Mouse (Mus musculus) intestine, postnatal 0 days (tissue): ENCODE measurements around the gene Klf4. TPM values are rescaled to one million over a fixed set of nuclear protein-coding genes. Genes with fewer than 3 reads are reported as not detected.

Experiments
- ATAC-seq: fragments of 200-750 bp; cut with Nextera tagmentation; 2 replicates; pipeline ENCODE4 v1.8.0; 2017; ENCODE audit warnings: mild to moderate bottlenecking, moderate TSS enrichment, moderate library complexity
- H3K27ac ChIP-seq: fragments of 300-500 bp; sonication (generic); 2 replicates; pipeline ENCODE4 v1.5.1; 2014; ENCODE audit warnings: mild to moderate bottlenecking, low read depth, low read length, moderate library complexity
- H3K27me3 ChIP-seq: fragments of 300-500 bp; sonication (generic); replicated peaks from 2 replicates; pipeline ENCODE4 v1.6.1; 2014; ENCODE audit warnings: low read length, mixed read lengths; ENCODE audit not compliant: control insufficient read depth, insufficient read depth
- H3K36me3 ChIP-seq: fragments of 300-500 bp; sonication (generic); 2 replicates; pipeline ENCODE4 v1.6.1; 2014; ENCODE audit warnings: mild to moderate bottlenecking, moderate library complexity; ENCODE audit not compliant: control insufficient read depth, insufficient read depth
- H3K4me1 ChIP-seq: fragments of 300-500 bp; sonication (generic); replicated peaks from 2 replicates; pipeline ENCODE4 v1.6.1; 2014; ENCODE audit warnings: antibody characterized with exemption, low read length, mixed read lengths; ENCODE audit not compliant: control insufficient read depth, insufficient read depth
- H3K4me2 ChIP-seq: fragments of 300-500 bp; sonication (generic); replicated peaks from 2 replicates; pipeline ENCODE4 v1.6.1; 2014; ENCODE audit warnings: low read depth, mild to moderate bottlenecking, moderate library complexity
- H3K4me3 ChIP-seq: fragments of 300-500 bp; sonication (generic); 2 replicates; pipeline ENCODE4 v1.5.1; 2014; ENCODE audit warnings: low read depth, low read length
- H3K9ac ChIP-seq: fragments of 300-500 bp; sonication (generic); 2 replicates; pipeline ENCODE4 v1.6.1; 2014; ENCODE audit warnings: mild to moderate bottlenecking, low read depth, low read length
- H3K9me3 ChIP-seq: fragments of 300-500 bp; sonication (generic); 2 replicates; pipeline ENCODE4 v1.6.1; 2016; ENCODE audit warnings: mixed run types; ENCODE audit not compliant: control insufficient read depth
- CTCF ChIP-seq: sonication (generic); IDR thresholded peaks from 2 replicates; pipeline ENCODE4 v1.5.1; 2016; ENCODE audit warnings: low read depth, mild to moderate bottlenecking, control low read depth, antibody characterized with exemption, moderate library complexity
- WGBS: fragments of 180-500 bp; shearing (Covaris S2); extraction: QIAGEN DNeasy Blood & Tissue Kit; methylation state at CpG from one replicate; pipeline ENCODE4 v1.1.7; 2014; 5-methylcytosine and 5-hydroxymethylcytosine counted together
- polyA plus RNA-seq: library from polyadenylated mRNA; unstranded; fragments of >200 nt; fragmentation: Nextera tagmentation; extraction: Ambion mirVana; gene quantifications from 2 replicates; pipeline ENCODE4 v1.2.1, GENCODE M21; 2015

Klf4 gene
- 23.6 and 28.4 TPM in 2 replicates for polyA plus RNA-seq

DNA sequence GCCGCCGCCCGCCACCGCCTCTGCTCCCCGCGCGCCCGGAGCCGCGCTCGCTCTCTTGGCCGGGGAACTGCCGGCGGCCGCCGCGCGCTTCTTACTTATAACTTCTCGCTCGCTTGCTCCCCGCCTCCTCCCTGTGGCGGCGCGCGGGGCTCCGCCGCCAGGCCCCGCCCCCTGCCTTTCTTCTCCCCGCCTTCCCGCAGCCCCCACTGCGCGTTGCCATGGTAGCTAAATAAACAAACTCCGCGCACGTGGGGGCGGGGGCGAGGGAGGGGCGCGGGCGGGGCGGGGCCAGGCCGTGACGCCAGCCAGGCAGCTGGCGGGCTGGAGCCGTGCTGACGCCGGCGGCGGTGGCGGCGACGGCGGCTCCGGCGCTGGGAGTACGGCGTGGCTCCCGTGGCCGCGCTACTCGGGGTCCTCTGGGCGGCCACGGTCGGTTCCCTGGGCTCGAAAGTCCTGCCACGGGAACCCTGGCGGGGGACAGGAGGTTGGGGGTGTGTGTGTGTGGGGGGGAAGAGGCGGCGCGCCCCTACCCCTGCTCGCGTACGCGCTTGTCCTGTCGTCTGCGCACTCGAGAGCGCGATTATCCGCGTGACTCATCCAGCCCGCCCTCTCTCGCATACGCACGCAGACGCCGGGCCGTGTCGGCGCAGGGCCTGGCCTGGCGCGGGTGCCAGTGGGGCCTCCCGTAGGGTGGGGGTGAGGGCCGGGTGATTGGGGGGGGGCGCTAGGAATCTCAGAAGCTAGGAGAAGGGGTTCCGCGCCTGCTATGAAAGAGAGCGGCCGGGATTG, at the start of gene Klf4:
Klf4 (minus strand) TSS at position 60 of the 789 bp plus-strand sequence.
- Histone ChIP-seq H3K9ac (peak within 1 kb of the TSS; percentile 88), H3K4me3 (peak within 1 kb of the TSS; percentile 79), H3K27me3 (no peaks in the 10 kb centered on the region), H3K27ac (peak within 1 kb of the TSS; percentile 97), H3K4me1 (no peaks in the 10 kb centered on the region; the same call in 1 of the 2 replicates), H3K36me3 (peaks cover 14% of the 10 kb centered on the region; the same call in 1 of the 2 replicates), H3K4me2 (peak within 1 kb of the TSS; percentile 89), H3K9me3 (no peaks in the 10 kb centered on the region)
- under 1% methylated on average over 79 of the region's 99 CpGs for WGBS
- ATAC-seq, result peak; percentile 88
- TF ChIP-seq CTCF, result peak; percentile 11; the same call in 1 of the 2 replicates

DNA sequence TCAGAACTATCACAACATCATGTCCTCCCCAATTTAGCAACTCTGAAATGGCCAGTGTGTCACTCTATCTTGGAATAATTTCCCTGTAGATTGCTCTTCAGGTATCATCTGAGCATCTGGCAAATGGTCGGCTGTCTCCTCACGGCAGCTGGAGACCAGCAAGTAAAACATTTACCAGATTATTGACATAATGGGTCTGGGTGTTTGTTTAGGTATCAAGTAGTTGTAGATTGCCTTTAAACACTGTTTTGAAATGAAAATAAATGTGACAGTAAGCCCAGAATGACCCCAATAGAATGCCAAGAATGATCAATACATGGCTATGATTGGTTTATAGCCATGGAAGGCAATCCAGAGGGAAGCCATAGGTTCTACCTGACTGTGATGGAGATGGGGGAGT, 39.2 kb upstream of the Klf4 start:
- 0 out of 2 replicates have a peak, but pooled peaks have one; percentile 16 for ATAC-seq

GRCm38 (mm10) chr4:55567986-55568385, 35.7 kb upstream of the Klf4 start:
- H3K9me3 ChIP-seq, result no peaks in the 10 kb centered on the region
- ATAC-seq, result no peak
- no peaks in the 10 kb centered on the region for H3K36me3 ChIP-seq
- 67% methylated on average over 9 of the region's 9 CpGs for WGBS
- no peaks in the 10 kb centered on the region for H3K4me1 ChIP-seq
- no peak overlapping the region for H3K4me2 ChIP-seq
- H3K9ac ChIP-seq, result no peak overlapping the region
- H3K27me3 ChIP-seq, result no peaks in the 10 kb centered on the region
- H3K27ac ChIP-seq, result no peak overlapping the region
- H3K4me3 ChIP-seq, result no peak overlapping the region
- no peak for TF ChIP-seq CTCF

More for the DNA sequence above, 39.2 kb upstream of the Klf4 start:
- Histone ChIP-seq H3K36me3 (no peaks in the 10 kb centered on the region), H3K4me1 (no peaks in the 10 kb centered on the region), H3K27me3 (no peaks in the 10 kb centered on the region), H3K4me2 (no peak overlapping the region), H3K27ac (no peak overlapping the region), H3K4me3 (no peak overlapping the region), H3K9me3 (no peaks in the 10 kb centered on the region), H3K9ac (no peak overlapping the region)
- TF ChIP-seq CTCF, result no peak
- WGBS, result 24% methylated on average over 2 of the region's 2 CpGs

- no peak for TF ChIP-seq CTCF
- 85% methylated on average over 5 of the region's 5 CpGs for WGBS
- no peak overlapping the region for H3K4me2 ChIP-seq
- H3K9ac ChIP-seq, result no peak overlapping the region
- H3K4me3 ChIP-seq, result no peak overlapping the region
- H3K27me3 ChIP-seq, result no peaks in the 10 kb centered on the region
- H3K4me1 ChIP-seq, result no peaks in the 10 kb centered on the region
- no peak overlapping the region for H3K27ac ChIP-seq
- no peak for ATAC-seq
- no peaks in the 10 kb centered on the region for H3K36me3 ChIP-seq
- H3K9me3 ChIP-seq, result no peaks in the 10 kb centered on the region
Measured at GRCm38 (mm10) chr4:55567575-55567974, 35.3 kb upstream of the Klf4 start.

GRCm38 (mm10) chr4:55564317-55564716, 32.1 kb upstream of the Klf4 start:
- no peaks in the 10 kb centered on the region for H3K36me3 ChIP-seq
- no peaks in the 10 kb centered on the region for H3K4me1 ChIP-seq
- H3K27me3 ChIP-seq, result no peaks in the 10 kb centered on the region
- no peak for ATAC-seq
- H3K9me3 ChIP-seq, result no peaks in the 10 kb centered on the region
- no peak overlapping the region for H3K4me3 ChIP-seq
- H3K4me2 ChIP-seq, result no peak overlapping the region
- no peak overlapping the region for H3K9ac ChIP-seq
- no peak for TF ChIP-seq CTCF
- no peak overlapping the region for H3K27ac ChIP-seq
- 87% methylated on average over 2 of the region's 2 CpGs for WGBS

DNA sequence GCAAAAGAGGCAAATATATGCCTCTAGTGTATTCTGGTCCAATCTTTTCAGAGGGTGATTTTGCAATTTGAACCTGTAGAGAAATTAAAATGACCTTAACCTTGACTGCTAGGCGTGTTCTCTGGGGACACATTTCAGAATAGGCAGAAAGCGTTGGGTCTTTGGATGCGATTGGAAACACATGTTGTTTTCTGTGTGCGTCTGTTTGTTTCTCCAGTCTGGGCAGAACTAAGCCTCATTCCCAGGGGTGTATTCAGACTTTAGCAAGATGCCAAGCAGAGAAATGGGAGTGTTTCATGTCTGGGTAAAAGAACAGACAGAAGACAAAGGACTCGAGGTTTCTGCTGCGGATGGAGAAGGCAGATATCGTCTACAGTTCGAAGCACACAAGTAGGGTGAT, 30.8 kb upstream of the Klf4 start:
- Histone ChIP-seq H3K4me1 (no peaks in the 10 kb centered on the region), H3K36me3 (no peaks in the 10 kb centered on the region), H3K27me3 (no peaks in the 10 kb centered on the region), H3K9me3 (no peaks in the 10 kb centered on the region), H3K27ac (no peak overlapping the region), H3K4me3 (no peak overlapping the region), H3K9ac (no peak overlapping the region), H3K4me2 (no peak overlapping the region)
- WGBS, result 81% methylated on average over 8 of the region's 8 CpGs
- TF ChIP-seq CTCF, result no peak
- ATAC-seq, result no peak
